Mouse (Mus musculus) limb, embryonic 11.5 days (tissue): ENCODE measurements at regions not wholly inside any gene's neighbourhood (a gene's known extent, or its start where the extent isn't known, plus 50 kb on each side); places are given as distances from the start of the nearest gene placed in this dataset.

ENCODE experiments used
- ATAC-seq: fragments of 200-750 bp; cut with Nextera tagmentation; 2 replicates; pipeline ENCODE4 v1.8.0; 2017; ENCODE audit warnings: low read depth; ENCODE audit not compliant: insufficient number of reproducible peaks, low FRiP score, low TSS enrichment
- DNase-seq: peaks from one replicate; pipeline ENCODE4 v3.0.0-alpha.2; 2015; ENCODE audit warnings: low spot score
- H3K27ac ChIP-seq: fragments of 300-500 bp; sonication (generic); replicated peaks from 2 replicates; pipeline ENCODE4 v1.5.1; 2014; ENCODE audit warnings: low read depth, mild to moderate bottlenecking, low read length
- H3K27me3 ChIP-seq: fragments of 300-500 bp; sonication (generic); 2 replicates; pipeline ENCODE4 v1.6.1; 2014; ENCODE audit warnings: mild to moderate bottlenecking, low read length, mixed read lengths; ENCODE audit not compliant: control insufficient read depth, insufficient read depth
- H3K36me3 ChIP-seq: fragments of 300-500 bp; sonication (generic); 2 replicates; pipeline ENCODE4 v1.6.1; 2014; ENCODE audit warnings: mild to moderate bottlenecking, low read length, moderate library complexity, mixed read lengths; ENCODE audit not compliant: control insufficient read depth, insufficient read depth
- H3K4me1 ChIP-seq: fragments of 300-500 bp; sonication (generic); 2 replicates; pipeline ENCODE4 v1.6.1; 2014; ENCODE audit warnings: low read length, mixed read lengths; ENCODE audit not compliant: control insufficient read depth, insufficient read depth
- H3K4me2 ChIP-seq: fragments of 300-500 bp; sonication (generic); 2 replicates; pipeline ENCODE4 v1.6.1; 2014; ENCODE audit warnings: low read depth, mild to moderate bottlenecking, moderate library complexity; ENCODE audit not compliant: severe bottlenecking
- H3K4me3 ChIP-seq: fragments of 300-500 bp; sonication (generic); 2 replicates; pipeline ENCODE4 v1.5.1; 2014; ENCODE audit warnings: low read depth, low read length
- H3K9ac ChIP-seq: fragments of 300-500 bp; sonication (generic); 2 replicates; pipeline ENCODE4 v1.6.1; 2014; ENCODE audit warnings: mild to moderate bottlenecking, low read length
- H3K9me3 ChIP-seq: fragments of 300-500 bp; sonication (generic); 2 replicates; pipeline ENCODE4 v1.6.1; 2016; ENCODE audit warnings: low read length; ENCODE audit not compliant: control insufficient read depth
- WGBS: fragments of 180-500 bp; shearing (Covaris S2); extraction: QIAGEN DNeasy Blood & Tissue Kit; methylation state at CpG from one replicate; pipeline ENCODE4 v1.1.7; 2014; 5-methylcytosine and 5-hydroxymethylcytosine counted together

DNA sequence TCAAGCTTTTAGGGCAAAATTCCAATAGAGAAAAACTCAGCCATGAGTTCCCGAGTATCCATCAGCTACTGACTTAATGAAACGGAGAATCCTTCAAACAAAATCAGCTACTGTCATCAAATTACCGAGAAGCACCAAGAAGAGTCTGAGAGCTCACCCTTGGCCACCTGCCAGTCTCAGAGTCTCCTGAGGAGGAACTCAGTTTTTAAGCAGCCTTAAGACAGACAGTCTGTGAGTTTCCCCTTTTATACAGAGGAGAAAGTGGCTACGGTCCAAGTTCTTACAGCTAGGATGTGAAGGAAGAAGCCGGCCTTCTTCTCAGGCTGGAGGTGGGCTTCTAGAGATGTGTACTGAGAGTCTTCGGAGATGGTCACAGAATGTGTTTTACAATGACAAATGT is 262.8 kb downstream of the Diras2 start:
- no peaks in the 10 kb centered on the region for H3K4me1 ChIP-seq
- no peak overlapping the region for H3K27ac ChIP-seq
- no peak overlapping the region for H3K4me2 ChIP-seq
- no peaks in the 10 kb centered on the region for H3K27me3 ChIP-seq
- 89% methylated on average over 6 of the region's 6 CpGs for WGBS
- H3K4me3 ChIP-seq: no peak overlapping the region
- no peaks in the 10 kb centered on the region for H3K9me3 ChIP-seq
- no peaks in the 10 kb centered on the region for H3K36me3 ChIP-seq
- H3K9ac ChIP-seq: no peak overlapping the region
- no peak for DNase-seq
- no peak for ATAC-seq

DNA sequence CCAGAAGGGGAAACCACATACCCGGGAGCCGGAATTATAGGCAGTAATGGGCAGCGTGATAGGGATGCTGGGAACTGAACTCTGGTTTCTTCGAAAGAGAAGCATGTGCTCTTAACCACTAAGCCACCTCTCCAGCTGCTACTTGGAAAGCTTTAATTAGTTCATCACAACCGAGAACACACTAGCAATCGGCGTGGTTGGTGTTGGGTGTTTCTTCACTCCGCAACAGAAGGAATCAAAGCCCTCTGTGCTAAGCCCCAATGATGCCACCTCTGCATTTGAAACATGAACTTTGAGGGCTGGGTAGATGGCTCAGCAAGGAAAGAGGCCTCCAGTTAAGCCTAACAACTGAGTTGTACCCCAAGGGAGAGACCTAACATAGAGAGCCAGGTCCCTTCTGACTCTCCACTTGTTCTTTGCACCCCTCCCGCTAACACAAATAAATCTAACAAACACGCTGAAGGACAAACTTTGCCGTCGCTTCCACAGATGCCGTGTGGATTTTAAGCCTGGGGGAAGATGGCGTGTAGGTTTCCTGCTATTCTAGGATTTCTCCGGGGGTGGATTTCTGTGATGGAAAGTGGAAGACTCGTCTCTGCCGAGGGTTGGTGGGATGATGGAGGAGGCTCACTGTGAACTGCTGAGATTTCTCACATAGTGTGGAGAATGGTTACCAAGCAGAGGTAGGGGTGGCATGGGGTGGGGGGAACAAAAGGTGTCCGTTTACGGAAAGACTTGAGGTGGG is 257.4 kb downstream of the Diras2 start:
- 82% methylated on average over 19 of the region's 19 CpGs for WGBS
- H3K4me1 ChIP-seq: no peaks in the 10 kb centered on the region
- H3K27ac ChIP-seq: no peak overlapping the region

DNA sequence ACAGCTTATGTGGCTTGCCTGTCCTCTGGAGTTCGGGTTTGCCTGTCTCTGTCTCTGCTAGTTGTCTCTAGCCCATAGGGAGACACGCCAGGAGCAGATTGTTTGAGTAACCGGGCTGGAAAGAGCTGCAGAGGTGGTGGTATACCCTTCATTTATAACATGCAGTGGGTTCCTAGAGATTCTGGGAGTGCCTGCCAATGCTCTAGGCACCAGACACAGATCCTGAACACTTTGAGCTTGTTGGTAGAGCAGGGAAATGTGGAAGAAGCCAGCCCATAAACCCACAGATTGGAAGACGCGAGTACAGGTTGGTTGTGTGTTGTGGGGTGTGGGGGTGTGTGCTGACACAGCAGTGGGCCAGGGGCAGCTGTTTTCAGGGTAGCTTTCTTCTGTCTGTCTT is 255.9 kb downstream of the Diras2 start:
- ATAC-seq: no peak
- no peak overlapping the region for H3K9ac ChIP-seq

More for the DNA sequence above, 257.4 kb downstream of the Diras2 start:
- H3K9ac ChIP-seq: no peak overlapping the region
- no peak for ATAC-seq
- no peaks in the 10 kb centered on the region for H3K36me3 ChIP-seq
- no peak overlapping the region for H3K4me2 ChIP-seq
- H3K9me3 ChIP-seq: no peaks in the 10 kb centered on the region
- H3K4me3 ChIP-seq: no peak overlapping the region
- no peaks in the 10 kb centered on the region for H3K27me3 ChIP-seq
- DNase-seq: no peak

DNA sequence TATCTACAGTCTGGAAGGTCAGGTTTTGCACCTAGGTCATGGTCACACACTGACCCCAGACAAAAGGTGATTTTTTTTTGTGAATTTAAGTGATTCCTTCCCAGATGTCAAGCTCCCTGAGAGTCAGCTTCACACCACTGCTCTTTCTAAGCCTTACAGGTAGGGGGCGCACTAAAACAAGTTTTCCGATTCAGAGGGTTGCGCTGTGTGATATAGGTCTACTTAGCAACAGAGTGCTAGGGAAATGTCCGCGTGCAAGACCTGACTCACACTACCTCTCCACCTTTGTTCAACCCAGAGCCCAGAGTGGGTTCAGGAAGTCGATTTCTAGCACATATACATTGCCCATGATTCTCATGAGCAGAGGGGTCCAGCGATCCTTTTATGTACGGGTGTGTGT is 255.4 kb downstream of the Diras2 start:
- ATAC-seq (no peak), DNase-seq (peak; percentile 69)
- 13% methylated on average over 8 of the region's 8 CpGs for WGBS
- peak overlapping the region; percentile 24; the same call in 1 of the 2 replicates for H3K4me2 ChIP-seq
- H3K36me3 ChIP-seq: no peaks in the 10 kb centered on the region
- H3K9me3 ChIP-seq: no peaks in the 10 kb centered on the region
- H3K27me3 ChIP-seq: no peaks in the 10 kb centered on the region
- H3K27ac ChIP-seq: no peak overlapping the region
- H3K4me1 ChIP-seq: no peaks in the 10 kb centered on the region
- H3K4me3 ChIP-seq: no peak overlapping the region
- no peak overlapping the region for H3K9ac ChIP-seq

More for the DNA sequence above, 255.9 kb downstream of the Diras2 start:
- no peaks in the 10 kb centered on the region for H3K4me1 ChIP-seq
- H3K9me3 ChIP-seq: no peaks in the 10 kb centered on the region
- no peak for DNase-seq
- H3K27me3 ChIP-seq: no peaks in the 10 kb centered on the region
- 80% methylated on average over 5 of the region's 5 CpGs for WGBS
- H3K4me2 ChIP-seq: no peak overlapping the region
- H3K27ac ChIP-seq: no peak overlapping the region
- H3K36me3 ChIP-seq: no peaks in the 10 kb centered on the region
- H3K4me3 ChIP-seq: no peak overlapping the region

DNA sequence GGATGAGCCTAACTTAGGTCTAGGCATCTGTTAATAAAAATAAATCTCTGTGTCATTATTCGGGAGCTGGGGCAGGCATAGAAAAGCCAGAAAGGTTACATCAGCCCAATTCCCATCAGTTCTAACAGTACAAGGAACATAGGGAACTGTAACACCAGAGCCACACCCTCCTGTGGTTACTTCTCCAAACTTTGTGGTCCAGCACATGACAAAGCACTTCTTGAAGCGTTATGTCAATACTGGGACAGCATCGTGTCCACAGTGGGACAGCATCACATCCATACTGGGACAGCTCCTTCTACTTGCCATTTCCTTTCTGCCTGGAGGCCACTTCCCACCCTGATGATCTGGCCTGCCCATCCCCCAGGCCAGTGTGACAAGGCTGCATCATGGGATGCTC is 253.9 kb downstream of the Diras2 start:
- ATAC-seq (no peak), DNase-seq (no peak)
- H3K9ac ChIP-seq: no peak overlapping the region
- H3K4me3 ChIP-seq: no peak overlapping the region
- H3K27me3 ChIP-seq: no peaks in the 10 kb centered on the region
- no peaks in the 10 kb centered on the region for H3K9me3 ChIP-seq
- no peak overlapping the region for H3K27ac ChIP-seq
- 85% methylated on average over 3 of the region's 3 CpGs for WGBS
- H3K36me3 ChIP-seq: no peaks in the 10 kb centered on the region
- H3K4me2 ChIP-seq: no peak overlapping the region
- H3K4me1 ChIP-seq: no peaks in the 10 kb centered on the region

DNA sequence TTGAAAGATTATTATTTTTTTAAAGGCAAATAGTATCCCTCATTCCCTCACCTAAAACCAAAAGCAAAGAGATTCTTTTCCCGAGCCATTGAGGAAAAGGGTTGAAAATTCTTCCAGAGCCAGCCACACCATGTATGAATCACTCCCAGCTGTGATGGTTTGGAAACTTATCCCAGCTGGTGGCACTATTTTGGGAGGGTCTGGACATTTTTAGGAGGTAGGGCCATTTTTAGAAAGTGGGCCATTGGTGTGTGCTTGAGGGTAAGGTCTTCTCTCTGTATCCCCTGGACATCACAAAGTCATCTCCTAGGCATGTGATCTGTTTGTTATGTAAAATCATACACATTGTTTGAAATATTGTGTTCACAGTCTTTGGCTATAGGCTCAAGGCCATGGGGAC is 252.2 kb downstream of the Diras2 start:
- ATAC-seq (no peak), DNase-seq (no peak)
- Histone ChIP-seq H3K27ac (no peak overlapping the region), H3K9ac (no peak overlapping the region), H3K4me1 (no peaks in the 10 kb centered on the region), H3K9me3 (no peaks in the 10 kb centered on the region), H3K36me3 (no peaks in the 10 kb centered on the region), H3K4me2 (no peak overlapping the region), H3K4me3 (no peak overlapping the region), H3K27me3 (no peaks in the 10 kb centered on the region)
- WGBS: 81% methylated on average over 1 of the region's 1 CpGs

DNA sequence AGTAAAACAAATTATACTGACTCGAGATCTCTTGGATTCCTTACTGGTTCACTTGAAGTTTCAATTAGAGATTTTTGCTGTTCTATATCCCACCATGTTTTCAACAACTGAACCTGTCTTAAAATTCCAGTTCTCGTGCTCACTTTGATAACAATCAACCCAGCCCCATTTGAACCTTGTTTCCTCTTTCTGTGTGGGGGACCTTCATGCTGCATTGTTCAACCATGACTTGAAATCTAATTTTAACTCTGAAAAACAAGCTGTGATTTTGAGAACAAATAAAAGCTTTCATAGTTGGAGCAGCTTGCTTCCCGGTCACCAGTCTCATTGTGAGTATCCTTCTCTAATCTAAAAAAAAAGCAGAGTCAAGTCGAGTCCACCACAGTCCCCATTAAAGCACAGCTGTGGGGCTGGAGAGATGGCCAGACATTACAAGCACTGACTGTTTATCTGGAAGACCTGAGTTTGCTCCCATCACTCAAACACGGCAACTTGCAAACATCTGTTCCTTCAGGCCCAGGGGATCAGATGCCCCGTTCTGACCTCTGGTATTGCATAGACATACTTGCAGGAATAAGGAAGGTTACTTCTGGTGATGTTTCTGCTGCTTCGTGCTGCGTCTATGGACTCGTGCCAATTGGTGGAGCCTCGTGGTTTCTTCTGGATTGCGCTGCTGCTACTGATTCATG is 251.7 kb downstream of the Diras2 start:
- Histone ChIP-seq H3K4me2 (no peak overlapping the region), H3K4me1 (no peaks in the 10 kb centered on the region), H3K4me3 (no peak overlapping the region), H3K36me3 (no peaks in the 10 kb centered on the region), H3K9ac (no peak overlapping the region), H3K27me3 (no peaks in the 10 kb centered on the region), H3K9me3 (no peaks in the 10 kb centered on the region), H3K27ac (no peak overlapping the region)
- 84% methylated on average over 11 of the region's 11 CpGs for WGBS
- ATAC-seq (no peak), DNase-seq (no peak)

DNA sequence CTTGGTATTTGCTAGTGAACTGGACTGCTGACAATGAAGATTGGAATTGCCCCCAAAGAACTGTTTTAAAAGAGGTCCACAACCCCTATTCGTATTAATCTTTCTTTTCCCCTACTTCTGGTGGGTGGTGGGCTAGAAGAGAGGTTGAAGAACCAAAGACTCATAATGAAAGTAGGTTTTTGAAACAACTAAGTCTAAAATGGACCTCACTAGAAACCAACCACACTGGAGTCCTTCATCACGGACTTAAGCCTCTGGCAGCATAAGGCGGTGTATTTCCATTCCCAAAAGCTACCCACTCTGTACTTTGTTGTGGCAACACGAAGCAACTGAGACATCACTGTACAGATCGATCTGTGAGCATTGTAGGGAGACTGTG is 251.1 kb downstream of the Diras2 start:
- H3K4me1 ChIP-seq: no peaks in the 10 kb centered on the region
- DNase-seq (no peak), ATAC-seq (no peak)
- H3K4me2 ChIP-seq: no peak overlapping the region
- H3K27ac ChIP-seq: no peak overlapping the region
- no peaks in the 10 kb centered on the region for H3K27me3 ChIP-seq
- no peaks in the 10 kb centered on the region for H3K9me3 ChIP-seq
- no peak overlapping the region for H3K4me3 ChIP-seq
- H3K9ac ChIP-seq: no peak overlapping the region
- 91% methylated on average over 5 of the region's 5 CpGs for WGBS
- H3K36me3 ChIP-seq: no peaks in the 10 kb centered on the region
